Mouse (Mus musculus) Patski (cell line): ENCODE measurements around the gene Tspan11. TPM values are rescaled to one million over a fixed set of nuclear protein-coding genes. Genes with fewer than 3 reads are reported as not detected.

Experiments used
- ATAC-seq: fragments of 100-300 bp; one replicate; pipeline ENCODE4 v1.8.0; 2021
- CTCF ChIA-PET: fragments of 350-600 bp; sonication (Branson Sonifier 250); formaldehyde crosslinking; loops from one replicate; lab custom pipeline; 2022; ENCODE audit warnings: inconsistent platforms; lab: Charles Lee
- POLR2A ChIA-PET: fragments of 350-600 bp; sonication (Branson Sonifier 250); formaldehyde crosslinking; loops from one replicate; lab custom pipeline; 2022; ENCODE audit warnings: antibody characterized with exemption, inconsistent platforms; lab: Charles Lee
- DNase-seq: peaks from one replicate; pipeline ENCODE4 v3.0.0-alpha.2; 2011; ENCODE audit warnings: low read depth, low spot score
- H3K27me3 ChIP-seq: fragments of 371-371 bp; one replicate; pipeline ENCODE4 v1.5.1; 2021
- CTCF ChIP-seq: fragments of 100-300 bp; IDR thresholded peaks from one replicate; pipeline ENCODE4 v1.5.1; 2021
- in situ Hi-C: fragments of 300-500 bp; cut with MboI; formaldehyde crosslinking; loops from 3 replicates; pipeline ENCODE4 v1.11.1; 2018; ENCODE audit warnings: low pct_unique_long_range_greater_than_20kb, mixed read lengths
- polyA plus RNA-seq: library from polyadenylated mRNA; unstranded; gene quantifications from one replicate; pipeline ENCODE4 v1.2.3, GENCODE M21; 2021

Tspan11 gene
- polyA plus RNA-seq, 1 experiment from 2014 or later, result not detected

DNA sequence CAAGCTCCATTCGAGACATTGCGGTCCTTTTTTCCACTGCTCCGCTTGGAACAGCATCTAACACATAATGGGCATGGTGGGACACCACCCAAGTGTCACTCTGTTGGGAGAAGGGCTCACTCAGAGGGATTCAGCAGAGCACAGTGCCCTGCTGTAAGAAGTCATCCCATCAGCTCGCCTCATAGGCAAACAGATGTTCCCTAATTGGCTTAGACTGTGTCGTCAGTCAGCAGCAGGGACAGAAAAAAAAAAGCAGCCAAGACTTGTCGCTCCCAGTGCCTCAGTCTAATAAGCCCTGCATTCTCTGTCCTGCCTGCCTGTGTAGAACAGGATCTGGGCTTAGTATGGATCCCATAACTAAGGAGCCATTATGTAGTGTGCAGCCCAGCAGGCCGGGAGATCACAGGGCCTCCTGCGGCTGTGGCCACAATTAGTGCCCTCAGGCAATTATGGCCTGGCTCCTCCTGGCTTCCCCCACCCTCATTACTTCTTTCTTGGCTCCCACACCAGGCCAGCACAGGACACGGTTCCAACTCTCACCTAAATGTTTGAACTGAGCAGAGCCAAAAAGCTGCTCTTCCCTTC, 31.6 kb upstream of the Tspan11 start:
- in situ Hi-C loops, result no loop called here
- ChIA-PET POLR2A (no interaction called here), CTCF (no interaction called here)
- DNase-seq, result no peak
- TF ChIP-seq CTCF, result no peak
- ATAC-seq, result no peak
- H3K27me3 ChIP-seq, result peaks cover 20% of the 10 kb centered on the region

DNA sequence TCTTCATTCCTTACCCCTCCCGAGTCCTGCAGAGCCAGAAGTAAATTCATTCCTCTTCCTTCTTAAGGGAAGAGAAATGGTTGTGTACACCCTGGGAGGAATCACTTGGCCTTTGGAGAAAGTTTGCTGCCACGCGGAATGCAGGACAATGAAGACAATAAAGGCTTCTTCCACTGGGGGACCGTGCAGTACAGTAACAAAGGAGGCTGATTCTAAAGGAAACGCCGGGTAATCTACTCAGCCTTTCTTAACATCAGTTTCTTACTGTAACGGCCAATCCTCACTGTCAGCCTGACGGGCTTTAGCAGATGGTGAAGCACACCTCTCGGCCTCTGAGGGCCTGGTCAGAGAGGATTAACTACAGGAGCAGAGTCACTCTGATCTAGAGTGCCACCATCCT, 25.4 kb upstream of the Tspan11 start:
- ChIA-PET CTCF (no interaction called here), POLR2A (no interaction called here)
- in situ Hi-C loops, result no loop called here
- H3K27me3 ChIP-seq, result peaks cover 32% of the 10 kb centered on the region
- no peak for ATAC-seq
- no peak for DNase-seq
- no peak for TF ChIP-seq CTCF

DNA sequence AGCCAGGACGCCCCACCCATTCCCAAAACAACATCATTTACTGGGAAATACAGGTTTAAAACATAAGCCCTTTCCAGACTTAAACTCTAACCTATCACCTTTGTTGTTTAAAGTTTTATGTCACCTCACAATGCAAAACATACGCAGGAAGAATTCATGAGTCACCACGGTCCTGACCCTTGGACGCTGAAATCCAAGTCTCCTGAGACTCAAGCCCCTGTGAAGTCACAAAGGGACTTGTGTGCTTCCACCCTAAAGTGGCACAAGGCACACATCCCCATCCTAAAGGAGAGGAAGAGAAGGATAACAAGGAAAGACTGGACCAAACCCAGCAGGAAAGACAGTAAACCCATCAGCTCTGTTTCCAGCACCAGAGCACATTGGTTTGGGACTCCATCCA, 22.0 kb upstream of the Tspan11 start:
- DNase-seq (no peak), ATAC-seq (no peak)
- TF ChIP-seq CTCF, result no peak
- POLR2A ChIA-PET, result no interaction called here
- in situ Hi-C loops, result no loop called here
- CTCF ChIA-PET, result no interaction called here
- peaks cover 35% of the 10 kb centered on the region for H3K27me3 ChIP-seq

DNA sequence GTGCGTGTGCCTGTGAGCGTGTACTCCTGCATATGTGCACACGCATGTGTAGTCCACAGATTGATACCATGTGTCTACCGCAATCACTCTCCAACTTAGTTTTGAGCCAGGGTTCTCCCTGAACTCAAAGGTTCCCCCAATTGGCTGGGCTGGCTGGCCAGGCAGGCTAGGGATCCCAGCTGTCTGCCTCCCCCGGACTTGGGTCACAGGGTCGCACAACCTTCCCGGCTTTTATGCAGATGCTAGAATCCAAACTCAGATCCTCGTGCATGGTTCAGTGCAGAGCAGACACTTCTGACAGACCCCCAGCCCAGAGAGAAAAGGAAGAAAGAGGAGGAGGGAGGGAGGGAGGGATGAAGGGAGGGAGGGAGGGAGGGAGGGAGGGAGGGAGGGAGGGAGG, 18.8 kb upstream of the Tspan11 start:
- ATAC-seq, result no peak
- no peak for DNase-seq
- H3K27me3 ChIP-seq, result peaks cover 19% of the 10 kb centered on the region
- ChIA-PET POLR2A (no interaction called here), CTCF (no interaction called here)
- in situ Hi-C loops, result no loop called here
- no peak for TF ChIP-seq CTCF

DNA sequence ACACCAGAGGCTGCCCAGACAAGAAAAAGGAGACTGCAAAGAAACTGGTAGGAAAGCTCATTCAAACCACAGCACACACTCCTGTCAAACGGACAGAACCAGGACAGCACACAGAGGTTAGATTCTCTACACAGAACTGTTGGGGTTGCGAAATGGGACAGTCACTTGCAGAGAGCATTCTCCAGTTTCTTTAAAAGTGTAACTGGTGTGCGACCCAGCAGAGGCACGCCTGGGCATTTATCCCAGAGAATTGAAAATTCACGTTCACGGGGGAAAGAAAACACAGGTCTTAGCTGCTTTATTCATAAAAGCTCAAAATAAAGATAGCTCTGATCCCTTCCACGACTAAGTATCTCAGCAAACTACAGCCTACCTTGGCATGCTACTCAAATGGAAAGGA, 18.3 kb upstream of the Tspan11 start:
- ATAC-seq (no peak), DNase-seq (no peak)
- H3K27me3 ChIP-seq, result peaks cover 19% of the 10 kb centered on the region
- CTCF ChIA-PET, result no interaction called here
- POLR2A ChIA-PET, result no interaction called here
- in situ Hi-C loops, result no loop called here
- no peak for TF ChIP-seq CTCF

DNA sequence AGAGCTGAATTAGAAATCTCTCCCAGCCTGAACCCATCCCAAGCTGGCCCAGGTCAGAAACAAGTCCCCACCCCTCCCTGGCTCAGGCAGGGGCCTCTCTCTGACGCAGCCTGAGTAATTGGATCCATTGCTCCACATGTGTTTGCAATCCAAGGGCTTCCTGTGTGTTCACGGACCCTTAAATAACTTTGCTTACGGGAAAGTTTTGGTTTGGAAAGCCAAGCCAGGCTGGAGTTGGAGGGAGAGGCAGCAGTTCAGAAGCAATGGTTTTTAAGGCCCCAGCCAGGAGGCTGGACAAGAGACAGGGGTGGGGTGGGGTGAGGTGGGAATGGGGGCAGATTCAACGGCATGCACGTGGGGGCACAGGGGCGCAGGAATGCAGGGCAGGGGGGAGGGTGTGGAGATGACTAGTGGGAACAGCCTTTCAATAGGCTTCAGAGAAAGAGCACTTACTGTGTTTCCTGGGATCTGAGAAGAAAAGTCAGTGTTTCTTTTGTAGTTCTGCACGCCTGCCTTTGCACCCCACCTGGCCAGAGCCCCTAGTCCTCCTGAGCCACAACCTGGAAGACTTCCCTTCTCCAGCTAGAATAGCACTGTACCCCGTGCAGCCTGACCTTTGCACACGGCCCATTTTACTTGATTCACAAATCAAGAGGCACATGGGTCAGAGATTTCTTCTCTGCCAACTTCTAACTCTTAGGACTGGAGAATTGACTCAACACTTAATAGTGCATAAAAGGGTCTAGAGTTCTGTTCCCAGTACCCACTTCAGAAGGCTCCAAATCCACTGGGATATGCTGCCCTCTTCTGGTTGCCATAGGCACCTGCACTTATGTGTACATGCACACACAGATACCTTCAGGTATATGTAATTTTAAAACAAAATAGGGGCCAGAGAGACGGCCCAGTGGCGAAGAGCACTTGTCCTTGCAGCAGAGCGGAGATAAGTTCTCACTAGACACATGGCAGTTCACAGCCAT, 16.8 kb upstream of the Tspan11 start:
- H3K27me3 ChIP-seq, result peaks cover 19% of the 10 kb centered on the region
- TF ChIP-seq CTCF, result no peak
- ATAC-seq (no peak), DNase-seq (no peak)
- in situ Hi-C loops, result no loop called here
- CTCF ChIA-PET, result no interaction called here
- POLR2A ChIA-PET, result no interaction called here

DNA sequence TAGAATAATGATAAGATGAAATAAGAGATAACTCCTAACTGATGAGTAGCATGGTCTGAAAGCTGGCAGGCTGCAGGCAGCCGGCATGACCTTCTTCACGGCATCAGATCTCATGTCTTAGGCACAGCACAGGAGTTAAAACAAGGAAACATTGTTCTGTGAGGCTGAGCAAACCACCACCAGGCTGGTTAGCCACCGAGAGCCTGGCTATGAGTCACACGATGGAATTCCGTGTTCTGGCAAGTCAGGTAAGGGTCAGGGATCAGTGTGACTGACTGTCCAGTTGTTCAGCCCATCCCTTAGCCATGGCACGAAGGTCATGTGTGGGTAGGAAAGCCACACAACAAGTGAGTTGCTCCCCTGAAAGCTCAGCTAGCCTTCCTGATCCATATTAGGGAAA, 16.0 kb upstream of the Tspan11 start:
- in situ Hi-C loops, result no loop called here
- CTCF ChIA-PET, result no interaction called here
- POLR2A ChIA-PET, result no interaction called here

DNA sequence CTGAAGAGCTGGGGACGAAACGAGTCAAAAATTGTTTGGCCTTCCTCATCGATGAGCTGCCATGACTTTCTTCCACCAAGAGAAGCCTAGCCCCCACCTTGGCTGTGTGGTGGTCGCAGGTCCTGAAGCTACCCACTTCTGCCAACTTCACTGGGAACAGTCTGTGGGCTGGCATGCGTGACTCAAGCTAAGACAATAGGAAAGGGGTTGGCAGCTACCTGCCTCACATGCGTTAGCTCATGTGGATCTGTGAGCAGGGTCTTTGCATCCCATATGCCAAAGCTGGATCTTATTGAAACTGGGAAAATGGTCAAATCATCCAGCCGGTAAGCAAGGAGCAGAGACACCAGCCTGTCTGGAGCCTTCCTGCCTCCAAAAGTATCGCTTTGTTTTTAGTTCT, 14.8 kb upstream of the Tspan11 start:
- in situ Hi-C loops, result no loop called here
- DNase-seq (no peak), ATAC-seq (no peak)
- H3K27me3 ChIP-seq, result peaks cover 15% of the 10 kb centered on the region
- POLR2A ChIA-PET, result no interaction called here
- CTCF ChIA-PET, result no interaction called here
- no peak for TF ChIP-seq CTCF

More for the DNA sequence above, 16.0 kb upstream of the Tspan11 start:
- no peak for ATAC-seq
- peaks cover 17% of the 10 kb centered on the region for H3K27me3 ChIP-seq
- no peak for DNase-seq
- TF ChIP-seq CTCF, result no peak

DNA sequence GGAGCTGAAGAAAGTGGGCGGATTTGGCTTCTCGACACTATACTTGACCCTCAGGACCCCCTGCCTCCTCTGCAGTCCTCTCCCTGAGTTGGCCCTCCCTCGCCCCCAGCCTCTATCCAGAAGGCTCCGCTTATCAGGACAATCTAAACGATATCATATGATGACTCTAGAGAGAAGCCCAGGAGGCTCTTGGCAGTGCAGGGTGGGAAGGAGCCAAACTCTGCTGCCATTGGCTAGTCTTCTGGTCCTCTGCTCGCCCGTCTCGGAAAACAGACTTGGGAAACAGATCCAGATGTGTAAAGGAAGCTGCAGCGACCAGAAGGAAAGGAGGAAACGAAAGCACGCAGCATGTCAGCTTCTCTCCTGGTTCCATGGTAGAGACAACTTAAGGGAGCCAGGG, 11.5 kb upstream of the Tspan11 start:
- H3K27me3 ChIP-seq, result peaks cover 8% of the 10 kb centered on the region
- no peak for TF ChIP-seq CTCF
- DNase-seq (no peak), ATAC-seq (no peak)
- CTCF ChIA-PET, result no interaction called here
- POLR2A ChIA-PET, result no interaction called here
- in situ Hi-C loops, result no loop called here

DNA sequence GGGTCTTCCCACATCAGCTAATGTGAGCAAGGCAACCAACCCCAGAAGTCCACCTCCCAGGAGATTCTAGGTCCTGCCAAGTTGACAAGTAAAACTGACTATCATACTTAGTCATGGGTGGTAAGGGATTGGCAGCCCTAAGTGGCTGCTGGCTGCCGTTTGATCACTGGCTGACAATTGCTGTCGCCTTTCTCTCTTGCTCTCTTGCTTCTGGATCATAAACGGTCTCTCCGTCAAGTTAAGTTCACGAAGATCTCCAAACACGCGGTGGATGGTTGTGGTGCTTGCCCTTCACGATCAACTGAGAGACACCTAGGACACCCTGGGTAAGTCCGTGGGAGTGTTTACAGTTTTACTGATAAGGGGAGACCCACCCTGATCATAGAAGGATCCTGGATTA, 11.0 kb upstream of the Tspan11 start:
- CTCF ChIA-PET, result no interaction called here
- POLR2A ChIA-PET, result no interaction called here
- DNase-seq (no peak), ATAC-seq (no peak)
- TF ChIP-seq CTCF, result no peak
- H3K27me3 ChIP-seq, result peaks cover 8% of the 10 kb centered on the region
- in situ Hi-C loops, result no loop called here

DNA sequence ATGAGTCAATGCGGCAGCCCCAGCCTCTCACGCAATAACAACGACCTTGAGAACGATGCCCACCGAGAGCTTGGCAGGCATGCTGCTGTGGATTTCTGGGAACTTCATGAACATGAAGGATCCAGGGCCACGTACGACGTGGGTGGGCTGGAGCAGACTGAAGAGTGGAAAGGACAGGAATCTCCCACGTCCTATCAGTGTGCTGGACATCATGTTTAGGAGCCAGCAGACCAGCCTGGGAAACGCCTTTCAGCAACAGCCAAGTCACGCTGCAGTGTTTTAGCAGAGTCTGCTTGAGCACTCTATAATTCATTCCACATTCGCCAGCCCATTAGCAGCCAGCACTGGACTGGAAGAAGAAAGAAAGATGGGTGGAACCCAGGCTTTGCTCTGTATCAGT, 10.4 kb upstream of the Tspan11 start:
- ATAC-seq (no peak), DNase-seq (no peak)
- ChIA-PET POLR2A (no interaction called here), CTCF (no interaction called here)
- no peak for TF ChIP-seq CTCF
- peaks cover 8% of the 10 kb centered on the region for H3K27me3 ChIP-seq
- in situ Hi-C loops, result no loop called here
